Mouse (Mus musculus) midbrain, postnatal 0 days (tissue): ENCODE results near the gene Oasl1. TPM values are rescaled to one million over a fixed set of nuclear protein-coding genes. Genes with fewer than 3 reads are reported as not detected.
A peak's percentile ranks its signal among the peaks of the same experiment; 100 is the strongest.

Experiments used
- ATAC-seq: fragments of 200-750 bp; cut with Nextera tagmentation; 2 replicates; pipeline ENCODE4 v1.8.0; 2017; ENCODE audit warnings: moderate number of reproducible peaks, mild to moderate bottlenecking, moderate TSS enrichment, moderate library complexity; ENCODE audit not compliant: low FRiP score
- DNase-seq: peaks from one replicate; pipeline ENCODE4 v3.0.0-alpha.2; 2015; ENCODE audit warnings: low spot score
- H3K27ac ChIP-seq: fragments of 300-500 bp; sonication (generic); 2 replicates; pipeline ENCODE4 v1.5.1; 2014; ENCODE audit warnings: low read depth, mild to moderate bottlenecking, low read length, mixed read lengths
- H3K27me3 ChIP-seq: fragments of 300-500 bp; sonication (generic); 2 replicates; pipeline ENCODE4 v1.6.1; 2014; ENCODE audit warnings: low read length, control low read depth, mixed read lengths; ENCODE audit not compliant: insufficient read depth
- H3K36me3 ChIP-seq: fragments of 300-500 bp; sonication (generic); 2 replicates; pipeline ENCODE4 v1.6.1; 2014; ENCODE audit warnings: low read length, control low read depth, mixed read lengths; ENCODE audit not compliant: insufficient read depth
- H3K4me1 ChIP-seq: fragments of 300-500 bp; sonication (generic); 2 replicates; pipeline ENCODE4 v1.6.1; 2014; ENCODE audit warnings: mild to moderate bottlenecking, control low read depth, antibody characterized with exemption, low read length, mixed read lengths; ENCODE audit not compliant: insufficient read depth
- H3K4me2 ChIP-seq: fragments of 300-500 bp; sonication (generic); 2 replicates; pipeline ENCODE4 v1.6.1; 2014; ENCODE audit warnings: low read depth, mild to moderate bottlenecking, low read length, mixed read lengths; ENCODE audit not compliant: poor library complexity, severe bottlenecking
- H3K4me3 ChIP-seq: fragments of 300-500 bp; sonication (generic); 2 replicates; pipeline ENCODE4 v1.5.1; 2014; ENCODE audit warnings: low read depth, mild to moderate bottlenecking, low read length, moderate library complexity
- H3K9ac ChIP-seq: fragments of 300-500 bp; sonication (generic); replicated peaks from 2 replicates; pipeline ENCODE4 v1.6.1; 2014; ENCODE audit warnings: mild to moderate bottlenecking, low read length, moderate library complexity, mixed read lengths; ENCODE audit not compliant: poor library complexity, severe bottlenecking
- H3K9me3 ChIP-seq: fragments of 300-500 bp; sonication (generic); 2 replicates; pipeline ENCODE4 v1.6.1; 2016; ENCODE audit warnings: low read length, control low read depth
- CTCF ChIP-seq: IDR thresholded peaks from 2 replicates; pipeline ENCODE4 v1.5.1; 2016; ENCODE audit warnings: antibody characterized with exemption, mild to moderate bottlenecking
- WGBS: fragments of 180-500 bp; shearing (Covaris S2); extraction: QIAGEN DNeasy Blood & Tissue Kit; methylation state at CpG from one replicate; pipeline ENCODE4 v1.1.7; 2014; 5-methylcytosine and 5-hydroxymethylcytosine counted together
- polyA plus RNA-seq: library from polyadenylated mRNA; unstranded; fragments of >200 nt; fragmentation: Nextera tagmentation; extraction: Ambion mirVana; gene quantifications from 2 replicates; pipeline ENCODE4 v1.2.1, GENCODE M21; 2015
- total RNA-seq: library from RNA; depleted of rRNA; stranded (reverse); fragments of >200 nt; gene quantifications from 2 replicates; pipeline ENCODE4 v1.2.3, GENCODE M21; 2014

Gene Oasl1
- total and polyA plus RNA-seq, 2 experiments from 2014 or later, result 0.32 to 3.8 TPM

DNA sequence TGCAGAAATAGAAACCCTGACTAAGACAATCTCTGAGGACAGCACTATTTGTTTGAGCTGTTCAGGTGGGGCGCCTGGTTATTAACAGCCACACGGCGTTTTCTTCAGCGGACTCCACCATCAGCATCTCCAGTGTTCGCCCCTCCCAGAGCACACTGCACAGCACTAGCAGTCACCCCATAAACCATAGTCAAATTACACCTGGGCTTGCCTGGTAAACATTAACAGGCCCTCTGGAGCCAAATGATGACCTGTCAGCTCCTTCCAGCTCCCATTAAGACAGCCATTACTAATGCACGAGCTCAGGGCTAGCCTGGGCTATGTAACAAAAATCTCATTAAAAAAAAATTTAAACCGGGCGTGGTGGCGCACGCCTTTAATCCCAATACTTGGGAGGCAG is 22.0 kb downstream of the Oasl1 start:
- ATAC-seq (no peak), DNase-seq (no peak)
- 96% methylated on average over 10 of the region's 10 CpGs for WGBS
- Histone ChIP-seq H3K4me2 (no peak overlapping the region), H3K4me1 (peaks cover 6% of the 10 kb centered on the region; the same call in 1 of the 2 replicates), H3K27ac (no peak overlapping the region), H3K9ac (no peak overlapping the region), H3K9me3 (no peaks in the 10 kb centered on the region), H3K27me3 (no peaks in the 10 kb centered on the region), H3K36me3 (peaks cover 37% of the 10 kb centered on the region), H3K4me3 (no peak overlapping the region)
- no peak for TF ChIP-seq CTCF

DNA sequence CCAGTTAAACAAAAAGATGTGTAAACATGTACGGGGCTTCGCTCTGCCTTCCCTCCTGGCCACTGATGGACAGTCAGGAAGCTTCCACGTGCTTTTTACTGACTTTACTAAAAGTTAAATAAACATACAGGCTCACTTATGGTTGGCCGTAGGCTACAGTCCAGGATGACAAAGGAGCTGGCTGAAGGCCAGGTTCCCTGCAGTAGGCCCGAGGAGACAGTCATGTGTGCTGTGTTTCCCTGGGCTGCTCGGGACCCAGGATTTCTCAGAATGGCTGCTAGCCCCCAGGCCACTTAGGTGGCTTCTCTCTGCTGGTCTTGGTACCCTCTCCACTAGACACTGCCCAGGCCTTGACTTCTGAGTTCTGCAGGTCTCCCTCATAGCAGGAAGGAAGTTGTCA is 25.9 kb downstream of the Oasl1 start:
- Histone ChIP-seq H3K36me3 (peaks cover 37% of the 10 kb centered on the region), H3K27ac (no peak overlapping the region), H3K9ac (no peak overlapping the region), H3K4me2 (no peak overlapping the region), H3K4me1 (no peaks in the 10 kb centered on the region), H3K4me3 (no peak overlapping the region), H3K27me3 (no peaks in the 10 kb centered on the region), H3K9me3 (no peaks in the 10 kb centered on the region)
- 56% methylated on average over 6 of the region's 6 CpGs for WGBS
- no peak for ATAC-seq
- TF ChIP-seq CTCF, result no peak
- peak; percentile 51 for DNase-seq

DNA sequence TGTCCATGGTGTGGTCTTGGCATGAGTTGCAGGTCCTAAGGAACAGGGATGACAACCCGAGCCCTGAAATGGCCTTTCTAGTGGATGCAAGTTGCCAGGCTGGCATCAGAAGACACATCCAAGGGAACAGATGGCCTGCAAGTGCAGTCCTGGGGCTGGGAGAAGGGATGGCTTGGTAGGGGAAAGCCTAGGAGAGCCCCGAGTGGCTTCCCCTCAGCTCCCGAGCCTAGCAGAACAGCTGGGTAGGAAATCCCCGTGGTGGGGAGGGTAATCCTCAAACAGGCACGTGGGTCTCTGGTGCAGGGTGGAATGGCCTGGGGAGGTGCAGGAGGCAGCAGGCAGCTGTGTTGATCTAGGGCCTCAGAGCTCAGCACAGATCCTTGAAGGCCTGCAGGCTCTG is 26.3 kb downstream of the Oasl1 start:
- Histone ChIP-seq H3K27me3 (no peaks in the 10 kb centered on the region), H3K4me2 (no peak overlapping the region), H3K4me3 (no peak overlapping the region), H3K9me3 (no peaks in the 10 kb centered on the region), H3K9ac (no peak overlapping the region), H3K36me3 (peaks cover 37% of the 10 kb centered on the region), H3K27ac (no peak overlapping the region), H3K4me1 (no peaks in the 10 kb centered on the region)
- DNase-seq, result peak; percentile 53
- 40% methylated on average over 5 of the region's 5 CpGs for WGBS
- no peak for ATAC-seq
- no peak for TF ChIP-seq CTCF

DNA sequence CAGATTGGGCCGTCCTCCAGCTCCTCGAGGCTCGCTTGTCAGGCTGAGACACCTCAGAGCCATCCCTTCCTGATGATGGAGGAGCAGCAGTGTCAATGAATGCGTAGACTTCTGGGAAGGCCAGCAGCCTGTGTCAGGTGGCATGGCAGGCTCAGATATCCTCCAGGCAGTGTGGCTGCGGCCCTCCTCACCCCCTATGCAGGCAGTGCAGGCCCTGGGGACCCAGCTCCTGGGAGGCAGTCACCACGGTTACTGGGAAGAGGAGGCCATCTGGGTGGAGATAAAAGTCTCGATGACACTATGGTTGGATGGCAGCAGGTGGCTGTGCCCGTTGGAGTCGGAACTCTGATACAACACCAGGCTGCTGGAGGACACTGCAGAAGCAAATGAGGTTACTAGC is 26.8 kb downstream of the Oasl1 start:
- no peak overlapping the region for H3K9ac ChIP-seq
- H3K9me3 ChIP-seq, result no peaks in the 10 kb centered on the region
- H3K27ac ChIP-seq, result no peak overlapping the region
- no peak overlapping the region for H3K4me2 ChIP-seq
- WGBS, result 72% methylated on average over 9 of the region's 9 CpGs
- no peak for ATAC-seq
- no peak for DNase-seq
- no peak overlapping the region for H3K4me3 ChIP-seq
- no peaks in the 10 kb centered on the region for H3K4me1 ChIP-seq
- H3K36me3 ChIP-seq, result peaks cover 37% of the 10 kb centered on the region
- H3K27me3 ChIP-seq, result no peaks in the 10 kb centered on the region
- no peak for TF ChIP-seq CTCF

DNA sequence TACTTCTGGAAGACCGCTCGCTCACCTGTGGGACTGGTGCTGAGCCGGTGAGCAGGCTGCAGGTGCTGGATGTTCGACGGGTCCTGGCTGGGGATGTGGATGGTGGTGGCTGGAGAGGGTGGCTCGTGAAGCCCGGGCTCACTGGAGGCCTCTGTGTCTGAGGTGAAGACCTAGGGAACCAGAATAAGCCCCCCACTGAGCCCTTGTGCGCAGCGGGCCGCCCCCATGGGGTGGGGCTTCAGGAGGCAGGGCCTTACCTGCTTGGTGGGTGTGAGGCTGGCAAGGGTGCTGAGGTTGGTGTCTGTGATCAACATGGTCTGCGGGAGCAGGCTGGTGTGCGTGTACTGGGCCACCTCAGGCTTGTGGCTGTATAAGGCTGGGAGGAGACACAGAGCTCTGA is 27.6 kb downstream of the Oasl1 start:
- no peak overlapping the region for H3K4me3 ChIP-seq
- H3K4me1 ChIP-seq, result no peaks in the 10 kb centered on the region
- TF ChIP-seq CTCF, result no peak
- 53% methylated on average over 12 of the region's 12 CpGs for WGBS
- H3K27me3 ChIP-seq, result no peaks in the 10 kb centered on the region
- no peak overlapping the region for H3K4me2 ChIP-seq
- no peak overlapping the region for H3K9ac ChIP-seq
- H3K36me3 ChIP-seq, result peaks cover 35% of the 10 kb centered on the region
- no peak for ATAC-seq
- no peak for DNase-seq
- no peak overlapping the region for H3K27ac ChIP-seq
- H3K9me3 ChIP-seq, result no peaks in the 10 kb centered on the region

DNA sequence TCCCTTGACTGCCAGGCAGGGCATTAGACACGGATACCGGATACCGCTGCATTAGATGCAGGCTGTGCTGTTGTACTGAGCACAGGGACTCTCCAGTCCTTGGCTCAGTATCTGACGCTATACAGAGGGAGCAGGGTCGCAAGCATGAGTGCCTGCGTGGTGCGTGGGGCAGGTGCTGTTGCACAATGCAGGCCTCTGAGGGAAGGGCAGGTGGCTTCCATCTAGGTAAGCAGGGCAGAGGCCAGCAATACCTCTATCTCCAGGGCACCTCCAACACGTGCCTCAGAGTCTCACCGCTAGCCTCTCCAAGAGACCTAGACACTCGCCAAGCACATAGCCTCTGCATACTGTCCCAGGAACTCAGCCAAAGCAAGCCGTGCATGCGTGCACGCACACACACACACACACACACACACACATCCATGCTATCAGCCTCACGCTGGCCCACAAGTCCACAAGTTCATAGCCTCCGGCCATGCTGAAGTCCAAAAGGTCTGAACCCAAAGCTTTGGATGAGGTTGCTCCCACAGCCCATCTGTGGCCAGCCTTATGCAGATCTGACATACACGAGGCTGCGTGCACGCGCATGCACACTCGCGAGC is 28.3 kb downstream of the Oasl1 start:
- H3K4me2 ChIP-seq, result no peak overlapping the region
- no peak for TF ChIP-seq CTCF
- no peaks in the 10 kb centered on the region for H3K4me1 ChIP-seq
- H3K27ac ChIP-seq, result no peak overlapping the region
- no peak overlapping the region for H3K9ac ChIP-seq
- H3K36me3 ChIP-seq, result peaks cover 28% of the 10 kb centered on the region
- no peak for ATAC-seq
- WGBS, result 84% methylated on average over 21 of the region's 21 CpGs
- DNase-seq, result no peak
- no peaks in the 10 kb centered on the region for H3K27me3 ChIP-seq
- no peaks in the 10 kb centered on the region for H3K9me3 ChIP-seq
- no peak overlapping the region for H3K4me3 ChIP-seq
